Mouse (Mus musculus): Measurements from ENCODE around the gene Fgd3. TPM values are rescaled to one million over a fixed set of nuclear protein-coding genes. Genes with fewer than 3 reads are reported as not detected.

Fgd3 gene
- total and polyA plus RNA-seq, 3 experiments = 8.7 to 16.1 (median 14.5) TPM

GRCm38 (mm10) chr13:49307311-49307969, 12.7 kb downstream of the Fgd3 start (continued):
- no peak for TF ChIP-seq ZKSCAN1 (IDR thresholded peaks at IDR 0.05; ENCODE audit: borderline replicate concordance, low read depth, low read length)
- no peak for TF ChIP-seq RAD21 (IDR thresholded peaks at IDR 0.05; ENCODE audit: low read depth, low read length)
- 0 out of 2 replicates have a peak, but pooled peaks have one; percentile 21 for TF ChIP-seq TBP (conservative IDR thresholded peaks at IDR 0.05; ENCODE audit: low read depth, low read length)
- TF ChIP-seq UBTF (IDR thresholded peaks at IDR 0.05; ENCODE audit: low read depth, low read length) = no peak
- no peak for TF ChIP-seq KAT2A (IDR thresholded peaks at IDR 0.05; ENCODE audit: insufficient replicate concordance, low read length)
- peak; percentile 40; the same call in 1 of the 2 replicates for TF ChIP-seq POLR2A (IDR thresholded peaks at IDR 0.05; ENCODE audit: low read depth, low read length)
- no peak for TF ChIP-seq ZC3H11A (IDR thresholded peaks at IDR 0.05; ENCODE audit: low read depth, low read length)
- peak; percentile 49; the same call in 1 of the 2 replicates for TF ChIP-seq CHD2 (IDR thresholded peaks at IDR 0.05; ENCODE audit: low read length)
- no peak for TF ChIP-seq ETS1 (conservative IDR thresholded peaks at IDR 0.05; ENCODE audit: low read depth, low read length)
- peak; percentile 74 for TF ChIP-seq USF1 (IDR thresholded peaks at IDR 0.05; ENCODE audit: low read depth, low read length)
- no peak for TF ChIP-seq ZNF384 (IDR thresholded peaks at IDR 0.05; ENCODE audit: low read depth, low read length)
- no peak; the same call in 1 of the 2 replicates for TF ChIP-seq SIN3A (IDR thresholded peaks at IDR 0.05; ENCODE audit: low read length)
- TF ChIP-seq CHD1 (IDR thresholded peaks at IDR 0.05; ENCODE audit: low read depth, low read length) = no peak
- 0 out of 2 replicates have a peak, but pooled peaks have one; percentile 31 for TF ChIP-seq IRF4 (IDR thresholded peaks at IDR 0.05; ENCODE audit: low read depth, low read length)
- peak; percentile 9; the same call in 1 of the 2 replicates for TF ChIP-seq BHLHE40 (IDR thresholded peaks at IDR 0.05; ENCODE audit: low read depth, low read length)
- TF ChIP-seq MXI1 (IDR thresholded peaks at IDR 0.05; ENCODE audit: low read depth, low read length) = peak; percentile 70
- no peak for TF ChIP-seq MEF2A (IDR thresholded peaks at IDR 0.05; ENCODE audit: borderline replicate concordance, low read depth, low read length)
- no peak for TF ChIP-seq ZMIZ1 (IDR thresholded peaks at IDR 0.05; ENCODE audit: low read depth, low read length)

- dilution Hi-C loops (cut with MboI; ENCODE audit: extremely low pct_ligation_motif_present, extremely low pct_unique_long_range_greater_than_20kb, low sequenced_read_pairs) = no loop called here
- TF ChIP-seq IRF4 (IDR thresholded peaks at IDR 0.05; ENCODE audit: low read depth, low read length) (no peak), BHLHE40 (IDR thresholded peaks at IDR 0.05; ENCODE audit: low read depth, low read length) (no peak), NRF1 (IDR thresholded peaks at IDR 0.05; ENCODE audit: low read depth, low read length) (no peak), MEF2A (IDR thresholded peaks at IDR 0.05; ENCODE audit: borderline replicate concordance, low read depth, low read length) (no peak), USF2 (conservative IDR thresholded peaks at IDR 0.05; ENCODE audit: low read depth, low read length) (no peak), NELFE (IDR thresholded peaks at IDR 0.05; ENCODE audit: low read depth, low read length) (no peak), TBP (conservative IDR thresholded peaks at IDR 0.05; ENCODE audit: low read depth, low read length) (no peak), ELF1 (IDR thresholded peaks at IDR 0.05; ENCODE audit: low read depth, low read length) (no peak), ZKSCAN1 (IDR thresholded peaks at IDR 0.05; ENCODE audit: borderline replicate concordance, low read depth, low read length) (no peak), KAT2A (IDR thresholded peaks at IDR 0.05; ENCODE audit: insufficient replicate concordance, low read length) (no peak), ETS1 (conservative IDR thresholded peaks at IDR 0.05; ENCODE audit: low read depth, low read length) (no peak), MAZ (IDR thresholded peaks at IDR 0.05; ENCODE audit: low read depth, low read length) (no peak), MAFK (IDR thresholded peaks at IDR 0.05; ENCODE audit: insufficient replicate concordance, low read length) (no peak), MXI1 (IDR thresholded peaks at IDR 0.05; ENCODE audit: low read depth, low read length) (no peak), MYC (IDR thresholded peaks at IDR 0.05; ENCODE audit: low read depth, low read length) (no peak), MAX (IDR thresholded peaks at IDR 0.05; ENCODE audit: low read length) (no peak), SIN3A (IDR thresholded peaks at IDR 0.05; ENCODE audit: low read length) (no peak), UBTF (IDR thresholded peaks at IDR 0.05; ENCODE audit: low read depth, low read length) (no peak), E2F4 (IDR thresholded peaks at IDR 0.05; ENCODE audit: insufficient replicate concordance, low read depth, low read length) (no peak), RCOR1 (conservative IDR thresholded peaks at IDR 0.05; ENCODE audit: low read depth, low read length) (no peak)
- H3K9ac ChIP-seq (ENCODE audit: insufficient read depth, low read depth) = peak overlapping the region; percentile 43
Measured at GRCm38 (mm10) chr13:49306771-49307310, 13.3 kb downstream of the Fgd3 start.

More at GRCm38 (mm10) chr13:49306771-49307310, 13.3 kb downstream of the Fgd3 start:
- DNase-seq (ENCODE audit: extremely low read depth) = no peak
- Histone ChIP-seq H3K79me2 (replicated peaks; ENCODE audit: control insufficient read depth, extremely low read depth, insufficient read depth, poor library complexity, severe bottlenecking) (peaks cover 33% of the 10 kb centered on the region), H3K36me3 (replicated peaks in 1 of 2; ENCODE audit: control insufficient read depth in 1 of 2, insufficient read depth in 1 of 2, low read length in 1 of 2) (peaks cover 14 to 46% of the 10 kb centered on the region in 2 experiments), H3K9me3 (replicated peaks; ENCODE audit: low read length) (no peaks in the 10 kb centered on the region), H3K27ac (ENCODE audit: insufficient read depth, low read depth) (peak overlapping the region; percentile 58; the same call in 1 of the 2 replicates), H3K4me3 (replicated peaks in 1 of 3; ENCODE audit: low read depth in 2 of 3, low read length in 2 of 3, poor library complexity in 1 of 3) (peak overlapping the region; percentile 29 to 71 (median 59)), H3K4me1 (ENCODE audit: control insufficient read depth in 1 of 2, insufficient read depth in 2 of 2) (peaks cover 22 to 64% of the 10 kb centered on the region in 2 experiments), H3K27me3 (replicated peaks) (no peaks in the 10 kb centered on the region), H3K4me2 (ENCODE audit: insufficient read depth, low read depth, poor library complexity, severe bottlenecking) (peak overlapping the region; percentile 80)
- in situ Hi-C loops (cut with MboI; ENCODE audit: low pct_ligation_motif_present, low pct_unique_long_range_greater_than_20kb, low sequenced_read_pairs) = no loop called here
